Mouse (Mus musculus) thymus, postnatal 10 days (tissue): ENCODE measurements around the gene Gm5771.
"Not testable (repeated sequence)": the region's sequence is repeated elsewhere in the genome, so short reads cannot be mapped to it uniquely, and the experiment has no call there.

ENCODE experiments used
- DNase-seq, 2 experiments: peaks; one replicate each; pipeline ENCODE4 v3.0.0; 2021; ENCODE audit warnings: low spot score in 2 of 2

The Gm5771 gene

GRCm38 (mm10) chr6:41392056-41392455 is at the start of gene Gm5771:
Gene Gm5771, plus strand, starts transcription at chr6:41392356.
- not testable (repeated sequence) for DNase-seq

GRCm38 (mm10) chr6:41353932-41354331 is 38.2 kb upstream of the Gm5771 start, which contains the start of gene Try10:
Gene Try10, plus strand, starts transcription at chr6:41354105.
- DNase-seq: no peak

- DNase-seq: not testable (repeated sequence)
These were observed 18.4 kb upstream of the Gm5771 start for GRCm38 (mm10) chr6:41373772-41374171.

DNA sequence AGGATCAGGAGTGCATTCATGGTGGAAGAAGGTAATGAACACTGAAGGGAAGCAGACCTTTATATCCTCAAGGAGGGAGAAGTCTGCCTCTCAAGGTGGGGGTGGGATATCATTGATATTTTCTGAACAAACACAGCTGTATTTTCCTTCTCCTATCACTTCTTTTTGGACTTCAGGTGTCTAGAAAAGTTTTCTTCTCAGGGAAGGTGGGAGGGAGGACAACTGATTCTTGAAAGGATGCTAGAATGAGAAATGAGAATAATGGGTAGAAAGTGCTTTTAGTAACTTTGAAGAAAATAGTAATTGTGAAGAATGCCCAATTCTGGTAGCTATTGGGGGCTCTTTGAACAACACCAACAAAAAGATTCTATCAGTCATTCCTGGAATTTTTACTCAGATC is 14.6 kb upstream of the Gm5771 start, which contains the start of gene Prss3:
Prss3 (minus strand) TSS at position 101 of the 400 bp plus-strand sequence.
- not testable (repeated sequence) for DNase-seq

- DNase-seq: no peak
These were observed 5.4 kb upstream of the Gm5771 start for GRCm38 (mm10) chr6:41386781-41387180.

- DNase-seq: not testable (repeated sequence)
These were observed 516 bp upstream of the Gm5771 start for GRCm38 (mm10) chr6:41391640-41392039.

DNA sequence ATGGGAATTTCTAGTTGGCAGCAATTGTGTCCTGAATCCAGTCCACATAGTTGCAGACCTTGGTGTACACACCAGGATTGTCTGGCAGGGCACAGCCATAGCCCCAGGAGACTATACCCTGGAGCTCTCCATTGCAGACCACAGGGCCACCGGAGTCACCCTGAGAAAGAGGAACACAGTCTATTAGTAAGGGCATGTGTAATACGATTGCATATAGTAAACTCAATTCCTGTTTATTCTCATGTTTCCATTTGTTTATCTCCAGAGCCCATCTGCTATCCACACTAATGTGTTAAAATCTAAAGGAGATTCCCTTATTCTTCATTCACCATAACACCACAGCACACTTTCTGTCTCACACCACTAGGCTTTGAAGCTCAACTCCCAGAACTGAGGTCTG is 50.1 kb downstream of the Gm5771 start:
- not testable (repeated sequence) for DNase-seq

DNA sequence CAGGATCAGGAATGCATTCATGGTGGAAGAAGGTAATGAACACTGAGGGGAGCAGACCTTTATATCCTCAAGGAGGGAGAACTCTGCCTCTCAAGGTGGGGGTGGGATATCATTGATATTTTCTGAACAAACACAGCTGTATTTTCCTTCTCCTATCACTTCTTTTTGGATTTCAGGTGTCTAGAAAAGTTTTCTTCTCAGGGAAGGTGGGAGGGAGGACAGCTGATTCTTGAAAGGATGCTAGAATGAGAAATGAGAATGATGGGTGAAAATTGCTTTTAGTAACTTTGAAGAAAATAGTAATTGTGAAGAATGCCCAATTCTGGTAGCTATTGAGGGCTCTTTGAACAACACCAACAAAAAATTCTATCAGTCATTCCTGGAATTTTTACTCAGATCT is 53.9 kb downstream of the Gm5771 start, which contains the start of gene Gm10334:
Gm10334 (minus strand) TSS at position 101 of the 400 bp plus-strand sequence.
- not testable (repeated sequence) for DNase-seq
